Mouse (Mus musculus) thymus, adult 2 months (tissue): ENCODE data around the gene Mllt6. TPM values are rescaled to one million over a fixed set of nuclear protein-coding genes. Genes with fewer than 3 reads are reported as not detected.

Source experiments
- DNase-seq: peaks from one replicate; pipeline ENCODE4 v3.0.0; 2021
- H3K27ac ChIP-seq: fragments of 200-500 bp; 2 replicates; pipeline ENCODE4 v1.5.1; 2012; ENCODE audit warnings: low read length, control low read depth; ENCODE audit not compliant: control insufficient read depth, insufficient read depth
- H3K27me3 ChIP-seq: fragments of 200-500 bp; 2 replicates; pipeline ENCODE4 v1.6.1; 2012; ENCODE audit warnings: mild to moderate bottlenecking, low read length, moderate library complexity, mixed read lengths; ENCODE audit not compliant: control insufficient read depth, insufficient read depth
- H3K36me3 ChIP-seq: fragments of 200-500 bp; 2 replicates; pipeline ENCODE4 v1.6.1; 2012; ENCODE audit warnings: mild to moderate bottlenecking, low read length, moderate library complexity; ENCODE audit not compliant: control insufficient read depth, insufficient read depth
- H3K4me1 ChIP-seq: fragments of 200-500 bp; replicated peaks from 2 replicates; pipeline ENCODE4 v1.6.1; 2012; ENCODE audit warnings: low read length; ENCODE audit not compliant: control insufficient read depth, insufficient read depth
- H3K4me3 ChIP-seq: fragments of 200-500 bp; 2 replicates; pipeline ENCODE4 v1.5.1; 2012; ENCODE audit warnings: mild to moderate bottlenecking, low read length, control low read depth, moderate library complexity; ENCODE audit not compliant: control insufficient read depth, insufficient read depth
- CTCF ChIP-seq: fragments of 200-500 bp; IDR thresholded peaks from 2 replicates; pipeline ENCODE4 v1.5.1; 2012; ENCODE audit warnings: mild to moderate bottlenecking, control low read depth, low read length, moderate library complexity, borderline replicate concordance; ENCODE audit not compliant: control insufficient read depth, poor library complexity, insufficient read depth; ENCODE audit errors: extremely low read depth
- POLR2A ChIP-seq: fragments of 200-500 bp; IDR thresholded peaks from 2 replicates; pipeline ENCODE4 v1.6.1; 2012; ENCODE audit warnings: mild to moderate bottlenecking, low read length, control low read depth, moderate library complexity; ENCODE audit not compliant: control insufficient read depth, poor library complexity, insufficient read depth; ENCODE audit errors: extremely low read depth
- WGBS: fragments of 180-500 bp; shearing (Covaris S2); methylation state at CpG from one replicate; pipeline ENCODE4 v1.1.7; 2018; 5-methylcytosine and 5-hydroxymethylcytosine counted together
- polyA plus RNA-seq: library from polyadenylated mRNA; depleted of rRNA; stranded (reverse); fragments of >200 nt; gene quantifications from 2 replicates; pipeline ENCODE4 v1.2.3, GENCODE M21; 2012; rRNA removed

The Mllt6 gene
- 89.5 and 99.1 TPM in 2 replicates for polyA plus RNA-seq

- DNase-seq, result peak; percentile 58
Measured at GRCm38 (mm10) chr11:97662893-97663527, at the start of gene Mllt6. TSS of gene Mllt6 (plus strand) at chr11:97663414.

GRCm38 (mm10) chr11:97615276-97615675 is 47.9 kb upstream of the Mllt6 start:
- Histone ChIP-seq H3K4me1 (no peaks in the 10 kb centered on the region), H3K27me3 (no peaks in the 10 kb centered on the region; the same call in 1 of the 2 replicates), H3K27ac (no peak overlapping the region), H3K36me3 (no peaks in the 10 kb centered on the region), H3K4me3 (no peak overlapping the region)
- TF ChIP-seq CTCF, result no peak
- no peak for TF ChIP-seq POLR2A
- no peak for DNase-seq
- WGBS, result 90% methylated on average over 4 of the region's 4 CpGs

More at GRCm38 (mm10) chr11:97662893-97663527, at the start of gene Mllt6:
- no peaks in the 10 kb centered on the region for H3K27me3 ChIP-seq
- WGBS, result 2% methylated on average over 36 of the region's 76 CpGs
- H3K4me3 ChIP-seq, result peak within 1 kb of the TSS; percentile 74
- TF ChIP-seq CTCF (no peak), POLR2A (0 out of 2 replicates have a peak, but pooled peaks have one; percentile 30)
- peak within 1 kb of the TSS; percentile 79 for H3K27ac ChIP-seq
- peaks cover 49% of the 10 kb centered on the region for H3K4me1 ChIP-seq
- H3K36me3 ChIP-seq, result no peaks in the 10 kb centered on the region; the same call in 1 of the 2 replicates

DNA sequence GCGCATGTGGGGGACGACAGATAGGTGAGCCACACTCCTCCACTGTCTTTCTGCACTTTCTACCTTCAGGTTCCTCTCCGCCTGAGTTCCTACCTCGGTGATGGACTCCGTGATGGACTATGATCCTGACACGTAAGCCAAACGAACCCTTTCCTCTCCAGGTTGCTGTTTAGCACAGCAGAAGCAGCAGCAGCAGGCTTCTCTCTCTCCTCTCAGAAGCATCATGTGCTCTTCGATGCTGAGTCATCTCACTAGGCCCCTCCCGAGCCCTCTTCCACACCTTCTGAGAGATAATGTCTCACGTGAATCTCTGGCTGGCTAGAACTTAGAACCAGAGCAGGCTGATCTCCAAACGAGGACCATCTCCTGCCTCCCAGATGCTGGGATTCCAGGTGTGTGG is 44.8 kb upstream of the Mllt6 start:
- Histone ChIP-seq H3K27me3 (no peaks in the 10 kb centered on the region; the same call in 1 of the 2 replicates), H3K36me3 (no peaks in the 10 kb centered on the region), H3K4me3 (no peak overlapping the region), H3K4me1 (no peaks in the 10 kb centered on the region), H3K27ac (no peak overlapping the region)
- TF ChIP-seq POLR2A, result no peak
- TF ChIP-seq CTCF, result no peak
- no peak for DNase-seq
- 82% methylated on average over 11 of the region's 11 CpGs for WGBS

DNA sequence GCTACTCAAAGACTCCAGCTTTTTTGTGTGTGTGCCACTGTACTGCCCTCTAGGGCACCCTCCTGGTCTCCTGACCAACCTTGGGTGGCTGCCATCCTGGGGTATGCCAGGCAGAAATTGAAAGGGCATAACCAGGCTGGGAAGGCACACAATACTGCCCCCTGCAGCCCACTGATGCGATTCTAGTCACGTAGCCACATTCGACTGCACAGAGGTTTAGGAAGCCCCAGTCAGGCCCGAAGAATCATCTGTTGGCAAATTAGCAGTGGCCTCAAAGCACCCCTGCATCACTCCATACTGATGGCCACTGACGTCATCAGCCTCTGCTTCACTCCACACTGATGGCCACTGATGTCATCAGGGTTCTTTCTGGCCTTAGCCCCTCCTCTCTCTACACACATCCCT is 43.8 kb upstream of the Mllt6 start:
- no peak overlapping the region for H3K27ac ChIP-seq
- H3K36me3 ChIP-seq, result no peaks in the 10 kb centered on the region
- no peak overlapping the region for H3K4me3 ChIP-seq
- DNase-seq, result no peak
- 47% methylated on average over 5 of the region's 5 CpGs for WGBS
- H3K27me3 ChIP-seq, result no peaks in the 10 kb centered on the region; the same call in 1 of the 2 replicates
- H3K4me1 ChIP-seq, result no peaks in the 10 kb centered on the region
- TF ChIP-seq POLR2A, result no peak
- TF ChIP-seq CTCF, result no peak

- no peaks in the 10 kb centered on the region for H3K4me1 ChIP-seq
- no peaks in the 10 kb centered on the region; the same call in 1 of the 2 replicates for H3K27me3 ChIP-seq
- WGBS, result 3% methylated on average over 6 of the region's 6 CpGs
- no peaks in the 10 kb centered on the region for H3K36me3 ChIP-seq
- no peak overlapping the region for H3K27ac ChIP-seq
- TF ChIP-seq POLR2A (no peak), CTCF (no peak)
- peak; percentile 68 for DNase-seq
- H3K4me3 ChIP-seq, result no peak overlapping the region
Measured at GRCm38 (mm10) chr11:97622440-97622839, 40.8 kb upstream of the Mllt6 start.

DNA sequence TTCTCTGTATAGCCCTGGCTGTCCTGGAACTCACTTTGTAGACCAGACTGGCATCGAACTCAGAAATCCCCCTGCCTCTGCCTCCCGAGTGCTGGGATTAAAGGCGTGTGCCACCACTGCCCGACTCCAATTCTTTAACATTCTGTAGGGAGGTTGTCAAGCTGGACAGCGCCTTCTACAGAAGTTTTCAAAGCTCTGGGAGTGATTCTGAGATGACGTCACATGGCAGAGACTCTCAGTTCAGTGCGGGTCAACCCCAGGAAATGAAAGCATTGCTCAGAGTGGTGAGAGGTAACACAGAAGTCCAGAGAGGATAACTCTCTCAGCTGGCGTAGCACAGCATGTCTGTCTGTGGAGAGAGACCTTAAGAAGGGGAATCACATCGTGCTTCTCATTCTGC is 40.0 kb upstream of the Mllt6 start:
- H3K36me3 ChIP-seq, result no peaks in the 10 kb centered on the region
- WGBS, result 47% methylated on average over 9 of the region's 9 CpGs
- no peak overlapping the region for H3K4me3 ChIP-seq
- H3K27ac ChIP-seq, result no peak overlapping the region
- no peak for TF ChIP-seq POLR2A
- no peak for TF ChIP-seq CTCF
- DNase-seq, result no peak
- peaks cover 2% of the 10 kb centered on the region; the same call in 1 of the 2 replicates for H3K27me3 ChIP-seq
- H3K4me1 ChIP-seq, result no peaks in the 10 kb centered on the region
